Mouse (Mus musculus) heart, postnatal 0 days (tissue): ENCODE results near the gene Nme6. TPM values are rescaled to one million over a fixed set of nuclear protein-coding genes. Genes with fewer than 3 reads are reported as not detected.

Experiments used
- ATAC-seq: fragments of 200-750 bp; cut with Nextera tagmentation; 2 replicates; pipeline ENCODE4 v1.8.0; 2017; ENCODE audit warnings: low read depth, moderate number of reproducible peaks, moderate library complexity; ENCODE audit not compliant: insufficient read depth
- DNase-seq: peaks from one replicate; pipeline ENCODE4 v3.0.0-alpha.2; 2016; ENCODE audit warnings: low spot score
- H3K27ac ChIP-seq: fragments of 300-500 bp; sonication (generic); 2 replicates; pipeline ENCODE4 v1.5.1; 2014; ENCODE audit warnings: low read depth, mild to moderate bottlenecking
- H3K27me3 ChIP-seq: fragments of 300-500 bp; sonication (generic); 2 replicates; pipeline ENCODE4 v1.6.1; 2014; ENCODE audit warnings: low read length, mixed read lengths; ENCODE audit not compliant: control insufficient read depth, insufficient read depth
- H3K36me3 ChIP-seq: fragments of 300-500 bp; sonication (generic); replicated peaks from 2 replicates; pipeline ENCODE4 v1.6.1; 2014; ENCODE audit warnings: low read length, mixed read lengths; ENCODE audit not compliant: control insufficient read depth, insufficient read depth
- H3K4me1 ChIP-seq: fragments of 300-500 bp; sonication (generic); 2 replicates; pipeline ENCODE4 v1.6.1; 2014; ENCODE audit warnings: antibody characterized with exemption; ENCODE audit not compliant: control insufficient read depth, insufficient read depth
- H3K4me2 ChIP-seq: fragments of 300-500 bp; sonication (generic); 2 replicates; pipeline ENCODE4 v1.6.1; 2014; ENCODE audit warnings: low read depth, mild to moderate bottlenecking, low read length, moderate library complexity
- H3K4me3 ChIP-seq: fragments of 300-500 bp; sonication (generic); 2 replicates; pipeline ENCODE4 v1.5.1; 2014; ENCODE audit warnings: low read depth, low read length
- H3K9ac ChIP-seq: fragments of 300-500 bp; sonication (generic); replicated peaks from 2 replicates; pipeline ENCODE4 v1.6.1; 2014; ENCODE audit warnings: low read depth, low read length, mixed read lengths
- H3K9me3 ChIP-seq: fragments of 300-500 bp; sonication (generic); replicated peaks from 2 replicates; pipeline ENCODE4 v1.6.1; 2016; ENCODE audit warnings: low read length; ENCODE audit not compliant: control insufficient read depth
- CTCF ChIP-seq: IDR thresholded peaks from 2 replicates; pipeline ENCODE4 v1.5.1; 2016; ENCODE audit warnings: antibody characterized with exemption, control low read depth, low read depth
- EP300 ChIP-seq: IDR thresholded peaks from 2 replicates; pipeline ENCODE4 v1.6.1; 2016; ENCODE audit warnings: antibody characterized with exemption, low read depth
- WGBS: fragments of 180-500 bp; shearing (Covaris S2); extraction: QIAGEN DNeasy Blood & Tissue Kit; methylation state at CpG from one replicate; pipeline ENCODE4 v1.1.7; 2014; 5-methylcytosine and 5-hydroxymethylcytosine counted together
- polyA plus RNA-seq: library from polyadenylated mRNA; unstranded; fragments of >200 nt; fragmentation: Nextera tagmentation; extraction: Ambion mirVana; gene quantifications from 2 replicates; pipeline ENCODE4 v1.2.1, GENCODE M21; 2015
- total RNA-seq: library from RNA; depleted of rRNA; stranded (reverse); fragments of >200 nt; gene quantifications from 2 replicates; pipeline ENCODE4 v1.2.3, GENCODE M21; 2014; ENCODE audit warnings: low replicate concordance

The Nme6 gene
- total and polyA plus RNA-seq, 2 experiments from 2014 or later = 30.4 to 42.2 TPM

DNA sequence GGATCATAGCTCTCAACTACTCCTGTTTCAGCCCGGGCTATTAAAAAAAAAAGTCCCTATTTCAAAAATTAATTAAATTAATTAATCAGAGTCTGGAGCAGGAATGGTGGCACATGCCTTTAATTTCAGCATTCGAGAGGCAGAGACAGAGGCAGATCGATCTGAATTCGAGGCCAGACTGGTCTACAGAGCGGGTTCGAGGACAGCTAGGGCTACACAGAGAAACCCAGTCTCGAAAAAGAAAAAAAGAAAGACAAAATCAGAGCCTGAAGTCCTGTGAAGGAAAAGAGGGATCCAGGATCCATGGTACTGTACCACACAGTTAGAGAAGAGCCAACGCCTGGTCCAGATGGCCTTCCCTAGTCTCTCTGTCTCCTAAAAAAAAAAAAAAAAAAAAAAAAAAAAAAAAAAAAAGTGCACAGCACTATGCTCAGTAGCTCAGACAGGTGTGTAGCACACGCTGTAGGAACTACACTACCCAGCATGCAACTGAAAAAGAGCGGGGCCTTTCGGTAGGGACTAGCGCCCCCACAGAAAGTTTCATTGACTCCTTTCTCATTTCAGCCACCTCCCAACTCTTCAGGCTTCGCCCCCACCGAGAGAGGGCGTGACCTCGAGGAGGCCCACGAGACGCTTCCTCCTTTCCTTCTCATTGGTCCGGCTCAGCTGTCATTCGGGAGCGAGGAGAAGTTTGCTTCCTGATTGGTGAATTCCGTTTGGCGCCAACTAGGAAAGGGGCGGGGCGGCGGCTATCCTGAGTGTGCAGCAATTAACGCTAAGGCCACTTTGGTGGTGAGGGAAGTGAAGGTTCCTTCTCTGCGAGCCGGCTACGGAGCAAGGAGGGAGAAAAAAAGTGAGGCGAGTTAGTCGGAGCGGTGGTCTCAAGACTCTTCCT is 42.5 kb downstream of the Nme6 start, which contains the start of gene Cdc25a:
Cdc25a (plus strand) TSS at position 783 of the 895 bp plus-strand sequence.
- no peaks in the 10 kb centered on the region for H3K27me3 ChIP-seq
- DNase-seq (peak; percentile 100), ATAC-seq (peak; percentile 95)
- 0 out of 2 replicates have a peak, but pooled peaks cover 7% of the 10 kb centered on the region for H3K4me1 ChIP-seq
- WGBS = 6% methylated on average over 33 of the region's 33 CpGs
- peak within 1 kb of the TSS; percentile 77 for H3K27ac ChIP-seq
- no peaks in the 10 kb centered on the region for H3K9me3 ChIP-seq
- TF ChIP-seq CTCF (peak; percentile 64), EP300 (peak; percentile 41)
- H3K4me3 ChIP-seq = peak within 1 kb of the TSS; percentile 67
- peak within 1 kb of the TSS; percentile 75 for H3K4me2 ChIP-seq
- H3K9ac ChIP-seq = peak within 1 kb of the TSS; percentile 78
- peaks cover 19% of the 10 kb centered on the region for H3K36me3 ChIP-seq

DNA sequence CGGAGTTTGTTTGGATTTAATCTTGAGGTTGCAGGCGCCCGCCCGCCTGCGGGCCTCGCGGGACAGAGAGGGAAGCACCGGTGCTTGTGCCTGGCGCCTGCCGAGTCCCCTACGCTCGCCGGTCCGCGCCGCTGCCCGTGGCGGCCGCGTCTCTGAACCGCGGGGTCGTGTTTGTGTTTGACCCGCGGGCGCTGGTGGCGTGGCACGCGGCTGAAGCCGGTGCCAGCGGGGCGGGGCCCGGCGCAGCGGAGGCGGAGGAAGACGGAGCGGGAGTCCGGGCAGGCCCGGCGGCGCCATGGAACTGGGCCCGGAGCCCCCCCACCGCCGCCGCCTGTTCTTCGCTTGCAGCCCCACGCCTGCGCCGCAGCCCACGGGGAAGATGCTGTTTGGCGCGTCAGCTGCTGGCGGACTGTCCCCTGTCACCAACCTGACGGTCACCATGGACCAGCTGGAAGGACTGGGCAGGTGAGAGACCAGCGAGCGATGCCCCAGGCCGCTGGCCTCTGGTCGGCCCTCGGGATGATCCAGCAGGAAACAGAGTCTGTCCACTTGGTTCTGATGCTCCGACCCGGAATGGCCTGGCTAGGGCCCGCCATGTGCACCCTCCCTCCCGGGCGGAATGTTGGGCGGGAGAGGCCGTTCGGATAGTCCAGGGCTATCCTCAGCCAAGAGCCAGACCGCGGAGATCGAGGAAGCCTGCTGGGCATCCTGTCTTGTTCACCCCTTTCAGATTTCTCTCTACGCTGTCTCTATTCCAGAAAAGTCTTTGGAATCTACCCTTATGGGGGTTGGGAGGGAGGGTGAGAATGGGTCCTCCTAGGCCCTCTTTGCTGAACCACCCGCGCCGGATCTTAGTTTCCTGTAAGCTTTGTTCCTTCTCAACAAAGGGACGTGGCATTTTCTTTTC is 43.4 kb downstream of the Nme6 start:
- Histone ChIP-seq H3K9me3 (no peaks in the 10 kb centered on the region), H3K27me3 (no peaks in the 10 kb centered on the region), H3K4me1 (0 out of 2 replicates have a peak, but pooled peaks cover 7% of the 10 kb centered on the region), H3K4me3 (peak overlapping the region; percentile 67), H3K4me2 (peak overlapping the region; percentile 75), H3K27ac (peak overlapping the region; percentile 77), H3K9ac (peak overlapping the region; percentile 78), H3K36me3 (peaks cover 28% of the 10 kb centered on the region)
- DNase-seq = no peak
- WGBS = under 1% methylated on average over 73 of the region's 76 CpGs
- peak; percentile 68 for ATAC-seq
- TF ChIP-seq CTCF = no peak
- TF ChIP-seq EP300 = no peak

GRCm38 (mm10) chr9:109876756-109877155 is 44.2 kb downstream of the Nme6 start:
- H3K4me3 ChIP-seq = peak overlapping the region; percentile 67

DNA sequence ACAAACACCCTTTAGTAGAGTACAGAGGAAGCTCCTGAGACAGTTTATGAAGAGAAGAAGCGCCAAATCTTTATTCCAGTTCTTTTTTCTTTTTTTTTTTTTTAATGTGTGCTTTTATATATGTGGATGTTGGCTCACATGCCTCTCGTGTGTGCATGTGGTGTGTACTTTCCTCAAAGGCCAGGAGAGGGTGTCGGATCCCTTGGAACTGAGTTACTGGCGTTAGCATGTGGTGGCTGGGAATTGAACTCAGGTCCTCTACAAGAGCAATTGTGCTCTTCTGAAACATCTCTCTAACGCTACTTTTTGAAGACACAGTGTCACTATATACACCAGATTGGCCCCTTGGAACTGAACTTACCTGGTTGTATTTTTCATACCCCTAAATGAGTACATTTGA is 45.1 kb downstream of the Nme6 start:
- H3K9ac ChIP-seq = no peak overlapping the region
- ATAC-seq = no peak

More at GRCm38 (mm10) chr9:109876756-109877155, 44.2 kb downstream of the Nme6 start:
- H3K27ac ChIP-seq = no peak overlapping the region
- H3K36me3 ChIP-seq = peaks cover 36% of the 10 kb centered on the region
- 0 out of 2 replicates have a peak, but pooled peaks cover 7% of the 10 kb centered on the region for H3K4me1 ChIP-seq
- H3K9ac ChIP-seq = peak overlapping the region; percentile 78
- H3K4me2 ChIP-seq = peak overlapping the region; percentile 75
- ATAC-seq (no peak), DNase-seq (peak; percentile 27)
- no peak for TF ChIP-seq CTCF
- no peak for TF ChIP-seq EP300
- 7% methylated on average over 3 of the region's 3 CpGs for WGBS
- no peaks in the 10 kb centered on the region for H3K9me3 ChIP-seq
- no peaks in the 10 kb centered on the region for H3K27me3 ChIP-seq

GRCm38 (mm10) chr9:109879305-109879704 is 46.8 kb downstream of the Nme6 start:
- Histone ChIP-seq H3K27me3 (no peaks in the 10 kb centered on the region), H3K27ac (no peak overlapping the region), H3K4me1 (0 out of 2 replicates have a peak, but pooled peaks cover 7% of the 10 kb centered on the region), H3K4me2 (no peak overlapping the region), H3K9me3 (no peaks in the 10 kb centered on the region), H3K36me3 (peaks cover 61% of the 10 kb centered on the region), H3K4me3 (no peak overlapping the region), H3K9ac (no peak overlapping the region)
- WGBS = 95% methylated on average over 1 of the region's 1 CpGs
- ATAC-seq (no peak), DNase-seq (no peak)
- TF ChIP-seq CTCF (no peak), EP300 (no peak)

More for the DNA sequence above, 45.1 kb downstream of the Nme6 start:
- no peak for TF ChIP-seq EP300
- TF ChIP-seq CTCF = no peak
- no peak for DNase-seq
- Histone ChIP-seq H3K4me1 (0 out of 2 replicates have a peak, but pooled peaks cover 7% of the 10 kb centered on the region), H3K4me2 (peak overlapping the region; percentile 75; the same call in 1 of the 2 replicates), H3K4me3 (no peak overlapping the region), H3K9me3 (no peaks in the 10 kb centered on the region), H3K27me3 (no peaks in the 10 kb centered on the region), H3K36me3 (peaks cover 45% of the 10 kb centered on the region), H3K27ac (no peak overlapping the region)
- WGBS = 89% methylated on average over 5 of the region's 5 CpGs
